Mouse (Mus musculus): ENCODE measurements around the gene Tnfrsf4.

DNA sequence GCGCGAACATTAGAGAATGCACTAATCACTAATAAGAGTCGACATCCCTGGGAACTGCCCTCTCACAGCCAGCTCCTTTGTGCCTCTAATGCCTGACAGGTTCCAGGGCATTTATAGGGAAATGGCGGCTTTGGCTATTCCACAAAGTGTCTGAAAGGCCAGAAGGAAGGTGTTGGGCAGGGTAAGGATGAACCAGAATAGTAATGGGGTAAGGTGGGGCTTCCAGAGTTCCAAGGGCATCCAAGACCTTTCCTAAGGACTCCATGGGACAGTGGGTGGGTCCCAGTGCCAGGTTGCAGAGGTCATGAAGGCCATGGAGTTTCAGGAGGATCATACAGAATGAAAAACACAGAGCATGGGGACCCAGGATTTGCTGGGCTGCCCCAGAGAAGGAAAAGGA lies 20.7 kb downstream of the Tnfrsf4 start:
- TF ChIP-seq POLR2A (IDR thresholded peaks at IDR 0.05; ENCODE audit: insufficient read length, low read depth) (no peak), SRF (IDR thresholded peaks at IDR 0.05; ENCODE audit: control insufficient read depth, insufficient read length, low read depth) (no peak), MAX (IDR thresholded peaks at IDR 0.05; ENCODE audit: low read depth) (no peak), POLR2AphosphoS2 (IDR thresholded peaks at IDR 0.05; ENCODE audit: insufficient read length, low read depth) (no peak), USF1 (IDR thresholded peaks at IDR 0.05; ENCODE audit: low read depth) (no peak), TCF12 (IDR thresholded peaks at IDR 0.05; ENCODE audit: insufficient read depth, poor library complexity, severe bottlenecking) (no peak), MYOD1 (IDR thresholded peaks at IDR 0.05; ENCODE audit: control insufficient read depth in 1 of 3, insufficient read length in 2 of 3, low read depth in 2 of 3) (no peak), REST (IDR thresholded peaks at IDR 0.05; ENCODE audit: insufficient read depth, insufficient read length) (no peak), CEBPB (IDR thresholded peaks at IDR 0.05; ENCODE audit: insufficient read depth, poor library complexity, severe bottlenecking) (no peak)

All from myocyte (in vitro differentiated cells).